Mouse (Mus musculus): ENCODE data around the gene Cyp2t4.

- peak; percentile 54 for TF ChIP-seq CTCF (IDR thresholded peaks at IDR 0.05; ENCODE audit: low read depth)
- no peak for TF ChIP-seq EP300 (IDR thresholded peaks at IDR 0.05; ENCODE audit: low read depth)
Observed at GRCm38 (mm10) chr7:27128162-27128561, 25.4 kb upstream of the Cyp2t4 start.

Data from heart, postnatal 0 days (tissue).